Mouse (Mus musculus): Measurements from ENCODE around the gene Tle2. TPM values are rescaled to one million over a fixed set of nuclear protein-coding genes. Genes with fewer than 3 reads are reported as not detected.

Gene Tle2
- polyA plus RNA-seq, 1 experiment from 2014 or later, result 17.8 TPM

DNA sequence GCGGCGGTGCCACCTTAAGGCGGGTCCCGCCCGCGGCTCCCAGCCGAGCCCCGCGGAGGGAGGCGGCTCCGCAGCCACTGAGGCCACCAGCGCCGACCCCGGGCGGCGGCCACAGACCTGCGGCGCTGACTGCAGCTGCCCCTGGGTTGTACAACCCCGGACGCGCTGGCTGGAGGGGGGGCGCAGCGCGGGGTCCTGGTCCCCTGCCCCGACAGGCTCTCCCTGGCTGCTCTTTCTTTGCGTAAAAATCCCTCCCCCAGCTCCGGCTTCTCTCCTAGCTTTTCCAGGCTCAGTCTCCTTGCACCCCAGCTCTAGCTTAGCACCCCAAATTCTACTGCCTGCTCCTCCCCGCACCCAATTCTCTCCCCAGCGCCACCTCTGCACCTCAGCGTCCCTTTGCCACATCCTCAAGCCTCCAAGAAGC is 859 bp downstream of the Tle2 start:
- no peak overlapping the region for H3K27ac ChIP-seq (ENCODE audit: low read depth)
- peak overlapping the region; percentile 55 for H3K4me3 ChIP-seq (ENCODE audit: low read depth, low read length)
- WGBS, result under 1% methylated on average over 29 of the region's 30 CpGs
- H3K9ac ChIP-seq (ENCODE audit: low read length), result peak overlapping the region; percentile 48
- DNase-seq (ENCODE audit: low spot score) (peak; percentile 71), ATAC-seq (replicated peaks; ENCODE audit: low FRiP score, low TSS enrichment, low read depth) (no peak)
- no peaks in the 10 kb centered on the region for H3K9me3 ChIP-seq (ENCODE audit: control insufficient read depth, low read length)
- peaks cover 31% of the 10 kb centered on the region for H3K4me1 ChIP-seq (replicated peaks; ENCODE audit: control insufficient read depth, insufficient read depth, low read length)
- peak overlapping the region; percentile 77 for H3K4me2 ChIP-seq (ENCODE audit: low read length)
- H3K27me3 ChIP-seq (replicated peaks; ENCODE audit: control insufficient read depth, insufficient read depth, low read length), result peaks cover 17% of the 10 kb centered on the region
- no peaks in the 10 kb centered on the region for H3K36me3 ChIP-seq (ENCODE audit: control insufficient read depth, insufficient read depth, low read length)

DNA sequence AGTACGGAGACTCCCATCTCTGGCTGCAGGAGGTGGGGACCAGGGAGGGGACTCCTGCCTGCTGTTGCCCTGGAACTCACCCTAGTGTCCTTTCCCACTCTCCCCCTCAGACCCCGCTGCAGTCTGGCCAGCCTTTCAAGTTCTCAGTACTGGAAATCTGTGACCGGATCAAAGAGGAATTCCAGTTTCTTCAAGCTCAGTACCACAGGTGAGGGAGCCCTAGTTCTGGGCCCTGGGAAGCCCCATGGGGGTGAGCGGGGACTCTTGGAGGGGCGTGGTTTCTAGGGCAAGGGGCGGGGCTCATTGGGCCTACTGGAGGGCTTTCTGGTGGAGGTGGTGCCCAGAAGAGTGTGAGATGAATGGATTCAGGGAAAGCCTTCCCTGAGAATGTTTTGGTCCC is 1.3 kb downstream of the Tle2 start:
- peak overlapping the region; percentile 48 for H3K9ac ChIP-seq (ENCODE audit: low read length)
- H3K4me2 ChIP-seq (ENCODE audit: low read length), result peak overlapping the region; percentile 77
- H3K4me1 ChIP-seq (replicated peaks; ENCODE audit: control insufficient read depth, insufficient read depth, low read length), result peaks cover 27% of the 10 kb centered on the region
- H3K9me3 ChIP-seq (ENCODE audit: control insufficient read depth, low read length), result no peaks in the 10 kb centered on the region
- no peak for ATAC-seq (replicated peaks; ENCODE audit: low FRiP score, low TSS enrichment, low read depth)
- peaks cover 19% of the 10 kb centered on the region for H3K27me3 ChIP-seq (replicated peaks; ENCODE audit: control insufficient read depth, insufficient read depth, low read length)
- H3K27ac ChIP-seq (ENCODE audit: low read depth), result no peak overlapping the region
- H3K36me3 ChIP-seq (ENCODE audit: control insufficient read depth, insufficient read depth, low read length), result no peaks in the 10 kb centered on the region
- peak overlapping the region; percentile 55 for H3K4me3 ChIP-seq (ENCODE audit: low read depth, low read length)
- WGBS, result 0% methylated on average over 6 of the region's 6 CpGs
- no peak for DNase-seq (ENCODE audit: low spot score)

DNA sequence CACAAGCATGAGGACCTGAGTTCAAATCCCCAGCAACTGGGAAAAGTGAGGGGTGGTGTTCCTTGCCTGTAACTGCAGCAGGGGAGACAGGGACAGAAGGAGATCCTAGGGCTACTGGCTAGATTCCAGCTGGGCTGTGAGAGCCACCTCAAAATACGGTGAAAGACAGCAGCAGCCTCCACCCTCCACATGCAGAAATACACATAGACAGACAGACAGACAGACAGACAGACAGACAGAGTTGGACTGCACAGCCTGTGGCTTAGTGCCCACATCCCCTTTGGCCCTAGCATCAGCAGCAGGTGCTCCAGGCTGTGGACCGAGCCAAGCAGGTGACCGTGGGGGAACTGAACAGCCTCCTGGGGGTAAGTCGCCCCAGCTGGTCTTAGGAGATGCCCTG is 5.6 kb downstream of the Tle2 start:
- Histone ChIP-seq H3K27me3 (replicated peaks; ENCODE audit: control insufficient read depth, insufficient read depth, low read length) (peaks cover 16% of the 10 kb centered on the region), H3K9me3 (ENCODE audit: control insufficient read depth, low read length) (no peaks in the 10 kb centered on the region), H3K4me2 (ENCODE audit: low read length) (no peak overlapping the region), H3K4me3 (ENCODE audit: low read depth, low read length) (no peak overlapping the region), H3K27ac (ENCODE audit: low read depth) (no peak overlapping the region), H3K4me1 (replicated peaks; ENCODE audit: control insufficient read depth, insufficient read depth, low read length) (peaks cover 8% of the 10 kb centered on the region), H3K36me3 (ENCODE audit: control insufficient read depth, insufficient read depth, low read length) (0 out of 2 replicates have a peak, but pooled peaks cover 4% of the 10 kb centered on the region), H3K9ac (ENCODE audit: low read length) (no peak overlapping the region)
- WGBS, result 75% methylated on average over 4 of the region's 4 CpGs
- ATAC-seq (replicated peaks; ENCODE audit: low FRiP score, low TSS enrichment, low read depth) (no peak), DNase-seq (ENCODE audit: low spot score) (no peak)

DNA sequence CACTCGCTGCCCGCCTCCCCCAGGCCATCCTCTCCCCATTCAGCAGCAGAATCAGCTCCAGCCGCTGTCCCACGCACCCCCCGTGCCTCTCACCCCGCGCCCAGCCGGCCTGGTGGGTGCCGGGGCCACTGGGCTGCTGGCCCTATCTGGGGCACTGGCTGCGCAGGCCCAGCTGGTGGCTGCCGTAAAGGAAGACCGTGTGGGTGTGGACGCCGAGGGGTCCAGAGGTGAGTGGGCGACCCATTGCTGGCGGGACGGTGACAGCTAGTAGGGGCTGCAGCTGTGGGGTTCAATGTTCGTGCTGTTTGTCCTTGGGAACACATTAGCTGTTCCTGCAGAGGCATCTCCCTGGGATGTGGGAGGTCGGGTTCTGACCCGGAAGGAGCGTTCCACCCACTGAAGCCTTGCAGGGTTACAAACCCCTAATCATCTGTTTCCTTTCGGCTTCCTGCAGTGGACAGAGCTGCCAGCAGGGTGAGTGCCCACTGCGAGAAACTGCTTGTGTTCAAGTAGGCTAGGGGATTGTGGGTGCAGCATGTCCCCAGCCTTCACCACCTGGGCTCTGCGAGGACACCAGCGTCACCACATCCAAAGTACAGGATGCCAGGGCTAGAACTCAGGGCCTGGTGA is 6.2 kb downstream of the Tle2 start:
- Histone ChIP-seq H3K4me3 (ENCODE audit: low read depth, low read length) (no peak overlapping the region), H3K9ac (ENCODE audit: low read length) (no peak overlapping the region)

DNA sequence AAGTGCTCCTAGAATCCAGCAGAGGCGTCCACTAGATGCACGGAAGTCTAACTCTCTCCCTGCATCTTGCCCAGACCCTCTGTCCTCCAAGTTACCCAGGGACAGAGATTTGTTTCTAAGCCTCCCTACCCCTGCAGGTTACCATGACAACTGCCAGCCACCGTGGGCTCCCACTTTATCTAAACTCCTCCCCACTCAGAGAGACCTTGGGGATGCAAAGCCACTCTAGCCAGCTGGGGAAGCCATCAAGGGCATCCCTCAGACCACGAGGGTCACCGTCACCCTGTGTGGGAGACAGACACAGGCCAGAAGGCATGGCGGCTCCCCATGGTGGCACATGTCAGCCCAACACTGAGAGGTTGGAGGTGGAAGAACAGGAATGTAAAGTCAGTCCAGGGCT is 9.0 kb downstream of the Tle2 start:
- 0 out of 2 replicates have a peak, but pooled peaks cover 9% of the 10 kb centered on the region for H3K36me3 ChIP-seq (ENCODE audit: control insufficient read depth, insufficient read depth, low read length)
- H3K4me2 ChIP-seq (ENCODE audit: low read length), result no peak overlapping the region
- no peak overlapping the region for H3K9ac ChIP-seq (ENCODE audit: low read length)
- ATAC-seq (replicated peaks; ENCODE audit: low FRiP score, low TSS enrichment, low read depth) (no peak), DNase-seq (ENCODE audit: low spot score) (no peak)
- H3K4me1 ChIP-seq (replicated peaks; ENCODE audit: control insufficient read depth, insufficient read depth, low read length), result no peaks in the 10 kb centered on the region
- no peak overlapping the region for H3K4me3 ChIP-seq (ENCODE audit: low read depth, low read length)
- no peak overlapping the region for H3K27ac ChIP-seq (ENCODE audit: low read depth)
- no peaks in the 10 kb centered on the region for H3K9me3 ChIP-seq (ENCODE audit: control insufficient read depth, low read length)
- WGBS, result 59% methylated on average over 6 of the region's 6 CpGs
- H3K27me3 ChIP-seq (replicated peaks; ENCODE audit: control insufficient read depth, insufficient read depth, low read length), result 0 out of 2 replicates have a peak, but pooled peaks cover 6% of the 10 kb centered on the region

More for the DNA sequence above, 6.2 kb downstream of the Tle2 start:
- Histone ChIP-seq H3K4me2 (ENCODE audit: low read length) (no peak overlapping the region), H3K9me3 (ENCODE audit: control insufficient read depth, low read length) (no peaks in the 10 kb centered on the region), H3K36me3 (ENCODE audit: control insufficient read depth, insufficient read depth, low read length) (0 out of 2 replicates have a peak, but pooled peaks cover 4% of the 10 kb centered on the region), H3K4me1 (replicated peaks; ENCODE audit: control insufficient read depth, insufficient read depth, low read length) (peaks cover 6% of the 10 kb centered on the region), H3K27ac (ENCODE audit: low read depth) (no peak overlapping the region), H3K27me3 (replicated peaks; ENCODE audit: control insufficient read depth, insufficient read depth, low read length) (peaks cover 16% of the 10 kb centered on the region)
- 48% methylated on average over 25 of the region's 25 CpGs for WGBS
- no peak for DNase-seq (ENCODE audit: low spot score)
- ATAC-seq (replicated peaks; ENCODE audit: low FRiP score, low TSS enrichment, low read depth), result no peak

DNA sequence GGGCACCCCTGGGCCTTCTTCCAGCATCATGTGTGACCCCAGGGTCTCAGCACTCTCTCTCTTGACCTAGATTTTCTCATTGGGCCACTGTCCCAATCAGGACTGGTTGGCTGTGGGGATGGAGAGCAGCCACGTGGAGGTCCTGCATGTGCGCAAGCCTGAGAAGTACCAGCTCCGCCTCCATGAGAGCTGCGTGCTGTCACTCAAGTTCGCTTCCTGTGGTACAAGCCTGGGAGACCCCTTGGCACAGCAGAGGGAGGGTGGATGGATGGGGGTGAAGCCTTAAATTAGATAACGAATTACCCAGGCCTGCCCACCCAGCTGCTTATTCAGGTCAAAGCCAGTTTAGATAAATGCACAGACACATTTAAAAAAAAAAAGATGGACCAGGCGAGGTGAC is 14.4 kb downstream of the Tle2 start:
- no peak for ATAC-seq (replicated peaks; ENCODE audit: low FRiP score, low TSS enrichment, low read depth)
- 0 out of 2 replicates have a peak, but pooled peaks cover 11% of the 10 kb centered on the region for H3K36me3 ChIP-seq (ENCODE audit: control insufficient read depth, insufficient read depth, low read length)
- 62% methylated on average over 7 of the region's 7 CpGs for WGBS

DNA sequence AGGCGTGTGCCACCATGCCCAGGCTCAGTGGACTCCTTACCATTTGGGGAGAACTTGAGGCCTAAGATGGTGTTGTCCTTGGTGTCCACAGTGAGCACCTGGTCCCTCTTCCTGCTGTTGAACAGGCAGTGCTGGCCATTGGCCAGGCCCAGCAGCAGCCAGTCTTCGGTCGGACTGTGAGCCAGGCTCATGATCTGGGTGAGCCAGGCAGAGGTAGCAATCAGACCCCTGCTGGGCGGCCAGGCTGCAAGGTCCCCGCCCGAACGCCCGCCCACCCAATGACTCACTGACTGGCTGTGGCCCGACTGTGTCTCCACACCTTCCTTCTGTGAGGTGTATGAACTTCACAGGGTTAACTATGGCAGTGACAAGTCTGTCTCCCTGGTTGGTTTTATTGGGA is 17.5 kb downstream of the Tle2 start:
- ATAC-seq (replicated peaks; ENCODE audit: low FRiP score, low TSS enrichment, low read depth) (0 out of 2 replicates have a peak, but pooled peaks have one; percentile 6), DNase-seq (ENCODE audit: low spot score) (no peak)
- Histone ChIP-seq H3K4me1 (replicated peaks; ENCODE audit: control insufficient read depth, insufficient read depth, low read length) (peaks cover 17% of the 10 kb centered on the region), H3K27ac (ENCODE audit: low read depth) (no peak overlapping the region), H3K36me3 (ENCODE audit: control insufficient read depth, insufficient read depth, low read length) (0 out of 2 replicates have a peak, but pooled peaks cover 11% of the 10 kb centered on the region), H3K4me3 (ENCODE audit: low read depth, low read length) (no peak overlapping the region), H3K4me2 (ENCODE audit: low read length) (no peak overlapping the region), H3K9me3 (ENCODE audit: control insufficient read depth, low read length) (no peaks in the 10 kb centered on the region), H3K9ac (ENCODE audit: low read length) (no peak overlapping the region), H3K27me3 (replicated peaks; ENCODE audit: control insufficient read depth, insufficient read depth, low read length) (peaks cover 23% of the 10 kb centered on the region)
- 63% methylated on average over 9 of the region's 9 CpGs for WGBS

More for the DNA sequence above, 14.4 kb downstream of the Tle2 start:
- Histone ChIP-seq H3K9me3 (ENCODE audit: control insufficient read depth, low read length) (no peaks in the 10 kb centered on the region), H3K27me3 (replicated peaks; ENCODE audit: control insufficient read depth, insufficient read depth, low read length) (peaks cover 11% of the 10 kb centered on the region), H3K4me2 (ENCODE audit: low read length) (no peak overlapping the region), H3K9ac (ENCODE audit: low read length) (no peak overlapping the region), H3K4me3 (ENCODE audit: low read depth, low read length) (no peak overlapping the region), H3K27ac (ENCODE audit: low read depth) (no peak overlapping the region), H3K4me1 (replicated peaks; ENCODE audit: control insufficient read depth, insufficient read depth, low read length) (no peaks in the 10 kb centered on the region)
- DNase-seq (ENCODE audit: low spot score), result no peak

DNA sequence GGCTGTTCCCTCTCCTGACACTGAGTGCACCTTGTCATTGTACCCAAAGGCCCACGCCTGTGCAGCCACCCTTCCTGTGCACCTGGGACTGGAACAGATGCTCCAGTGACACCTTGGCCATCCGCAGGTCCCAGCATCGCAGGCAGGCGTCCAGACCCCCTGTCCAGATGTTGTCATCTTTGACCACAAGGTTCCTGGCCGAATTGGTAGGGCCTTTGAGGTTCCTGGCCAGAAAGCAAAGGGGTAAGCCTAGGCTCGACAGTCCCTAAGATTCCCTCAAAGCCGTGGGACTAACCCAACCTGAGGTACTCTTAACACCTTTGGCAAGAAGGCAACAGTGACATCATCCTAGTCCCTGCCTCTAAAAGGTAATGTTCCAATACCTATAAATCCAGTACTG is 18.3 kb downstream of the Tle2 start:
- Histone ChIP-seq H3K4me2 (ENCODE audit: low read length) (no peak overlapping the region), H3K4me3 (ENCODE audit: low read depth, low read length) (no peak overlapping the region), H3K9ac (ENCODE audit: low read length) (no peak overlapping the region), H3K27me3 (replicated peaks; ENCODE audit: control insufficient read depth, insufficient read depth, low read length) (peaks cover 23% of the 10 kb centered on the region), H3K4me1 (replicated peaks; ENCODE audit: control insufficient read depth, insufficient read depth, low read length) (peaks cover 25% of the 10 kb centered on the region), H3K27ac (ENCODE audit: low read depth) (no peak overlapping the region), H3K9me3 (ENCODE audit: control insufficient read depth, low read length) (no peaks in the 10 kb centered on the region), H3K36me3 (ENCODE audit: control insufficient read depth, insufficient read depth, low read length) (0 out of 2 replicates have a peak, but pooled peaks cover 7% of the 10 kb centered on the region)
- no peak for ATAC-seq (replicated peaks; ENCODE audit: low FRiP score, low TSS enrichment, low read depth)
- no peak for DNase-seq (ENCODE audit: low spot score)
- 90% methylated on average over 7 of the region's 7 CpGs for WGBS

DNA sequence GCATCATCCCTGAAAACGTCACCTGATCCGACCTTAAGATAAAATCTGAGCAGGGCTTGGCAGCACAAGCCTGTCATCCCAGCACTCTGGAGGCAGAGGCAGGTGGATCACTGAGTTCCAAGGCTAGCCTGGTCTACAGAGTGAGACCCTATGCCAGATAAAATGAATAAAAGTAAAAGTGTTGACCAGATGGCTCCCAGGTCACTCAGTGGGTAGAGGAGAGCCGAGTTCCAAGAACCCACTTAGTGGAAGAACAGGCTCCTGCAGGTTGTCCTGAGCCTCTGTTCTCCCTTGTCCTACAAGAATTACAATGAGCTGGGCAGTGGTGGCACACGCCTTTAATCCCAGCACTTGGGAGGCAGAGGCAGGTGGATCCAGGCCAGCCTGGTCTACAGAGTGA is 18.9 kb downstream of the Tle2 start:
- Histone ChIP-seq H3K36me3 (ENCODE audit: control insufficient read depth, insufficient read depth, low read length) (0 out of 2 replicates have a peak, but pooled peaks cover 7% of the 10 kb centered on the region), H3K4me2 (ENCODE audit: low read length) (no peak overlapping the region), H3K9me3 (ENCODE audit: control insufficient read depth, low read length) (no peaks in the 10 kb centered on the region), H3K27me3 (replicated peaks; ENCODE audit: control insufficient read depth, insufficient read depth, low read length) (peaks cover 23% of the 10 kb centered on the region), H3K9ac (ENCODE audit: low read length) (no peak overlapping the region), H3K4me3 (ENCODE audit: low read depth, low read length) (no peak overlapping the region), H3K27ac (ENCODE audit: low read depth) (no peak overlapping the region), H3K4me1 (replicated peaks; ENCODE audit: control insufficient read depth, insufficient read depth, low read length) (peaks cover 29% of the 10 kb centered on the region)
- ATAC-seq (replicated peaks; ENCODE audit: low FRiP score, low TSS enrichment, low read depth), result no peak
- WGBS, result 63% methylated on average over 4 of the region's 4 CpGs
- DNase-seq (ENCODE audit: low spot score), result no peak
